Mouse (Mus musculus) heart, embryonic 11.5 days (tissue): ENCODE measurements at regions not wholly inside any gene's neighbourhood (a gene's known extent, or its start where the extent isn't known, plus 50 kb on each side); places are given as distances from the start of the nearest gene placed in this dataset.

Experiments
- ATAC-seq: fragments of 200-750 bp; cut with Nextera tagmentation; replicated peaks from 2 replicates; pipeline ENCODE4 v1.8.0; 2017; ENCODE audit warnings: moderate library complexity; ENCODE audit not compliant: insufficient number of reproducible peaks, low FRiP score, low TSS enrichment
- H3K27ac ChIP-seq: fragments of 300-500 bp; sonication (generic); 2 replicates; pipeline ENCODE4 v1.5.1; 2014; ENCODE audit warnings: mild to moderate bottlenecking, low read depth, low read length
- H3K27me3 ChIP-seq: fragments of 300-500 bp; sonication (generic); 2 replicates; pipeline ENCODE4 v1.6.1; 2014; ENCODE audit warnings: mild to moderate bottlenecking, low read length, mixed read lengths; ENCODE audit not compliant: control insufficient read depth, insufficient read depth
- H3K36me3 ChIP-seq: fragments of 300-500 bp; sonication (generic); 2 replicates; pipeline ENCODE4 v1.6.1; 2014; ENCODE audit warnings: mild to moderate bottlenecking, low read length, moderate library complexity, mixed read lengths; ENCODE audit not compliant: control insufficient read depth, insufficient read depth
- H3K4me1 ChIP-seq: fragments of 300-500 bp; sonication (generic); 2 replicates; pipeline ENCODE4 v1.6.1; 2014; ENCODE audit warnings: low read length; ENCODE audit not compliant: control insufficient read depth, insufficient read depth
- H3K4me2 ChIP-seq: fragments of 300-500 bp; sonication (generic); 2 replicates; pipeline ENCODE4 v1.6.1; 2014; ENCODE audit warnings: mild to moderate bottlenecking, moderate library complexity
- H3K4me3 ChIP-seq: fragments of 300-500 bp; sonication (generic); 2 replicates; pipeline ENCODE4 v1.5.1; 2014; ENCODE audit warnings: low read depth, low read length
- H3K9ac ChIP-seq: fragments of 300-500 bp; sonication (generic); 2 replicates; pipeline ENCODE4 v1.6.1; 2014; ENCODE audit warnings: mild to moderate bottlenecking, low read depth, low read length, moderate library complexity
- H3K9me3 ChIP-seq: fragments of 300-500 bp; sonication (generic); replicated peaks from 2 replicates; pipeline ENCODE4 v1.6.1; 2016; ENCODE audit warnings: low read length; ENCODE audit not compliant: control insufficient read depth
- WGBS: fragments of 180-500 bp; shearing (Covaris S2); extraction: QIAGEN DNeasy Blood & Tissue Kit; methylation state at CpG from one replicate; pipeline ENCODE4 v1.1.7; 2014; ENCODE audit not compliant: insufficient replicate concordance; 5-methylcytosine and 5-hydroxymethylcytosine counted together

GRCm38 (mm10) chr9:26476341-26476740 is 257.2 kb upstream of the B3gat1 start:
- H3K4me1 ChIP-seq, result no peaks in the 10 kb centered on the region
- no peak overlapping the region for H3K9ac ChIP-seq
- H3K27me3 ChIP-seq, result no peaks in the 10 kb centered on the region
- H3K27ac ChIP-seq, result no peak overlapping the region
- no peaks in the 10 kb centered on the region for H3K9me3 ChIP-seq
- H3K4me3 ChIP-seq, result no peak overlapping the region
- no peak for ATAC-seq
- H3K4me2 ChIP-seq, result no peak overlapping the region
- 84% methylated on average over 3 of the region's 3 CpGs for WGBS
- H3K36me3 ChIP-seq, result no peaks in the 10 kb centered on the region

GRCm38 (mm10) chr9:26480881-26481280 is 252.6 kb upstream of the B3gat1 start:
- WGBS, result 81% methylated on average over 8 of the region's 8 CpGs
- Histone ChIP-seq H3K4me2 (no peak overlapping the region), H3K27me3 (no peaks in the 10 kb centered on the region), H3K9me3 (no peaks in the 10 kb centered on the region), H3K27ac (no peak overlapping the region), H3K9ac (no peak overlapping the region), H3K36me3 (no peaks in the 10 kb centered on the region), H3K4me3 (no peak overlapping the region), H3K4me1 (no peaks in the 10 kb centered on the region)
- no peak for ATAC-seq

- Histone ChIP-seq H3K4me2 (no peak overlapping the region), H3K27me3 (no peaks in the 10 kb centered on the region), H3K9ac (no peak overlapping the region), H3K36me3 (no peaks in the 10 kb centered on the region), H3K27ac (no peak overlapping the region), H3K9me3 (no peaks in the 10 kb centered on the region), H3K4me1 (no peaks in the 10 kb centered on the region), H3K4me3 (no peak overlapping the region)
- ATAC-seq, result no peak
Measured at GRCm38 (mm10) chr9:26481890-26482289, 251.6 kb upstream of the B3gat1 start.

- H3K36me3 ChIP-seq, result no peaks in the 10 kb centered on the region
- no peak overlapping the region for H3K9ac ChIP-seq
- ATAC-seq, result no peak
- no peaks in the 10 kb centered on the region for H3K9me3 ChIP-seq
- H3K4me1 ChIP-seq, result no peaks in the 10 kb centered on the region
- no peak overlapping the region for H3K4me3 ChIP-seq
- whole genome bisulfite sequencing, result 68% methylated on average over 2 of the region's 2 CpGs
- H3K27me3 ChIP-seq, result no peaks in the 10 kb centered on the region
- H3K4me2 ChIP-seq, result no peak overlapping the region
- no peak overlapping the region for H3K27ac ChIP-seq
Measured at GRCm38 (mm10) chr9:26493740-26494139, 239.8 kb upstream of the B3gat1 start.

- Histone ChIP-seq H3K4me1 (no peaks in the 10 kb centered on the region), H3K4me2 (no peak overlapping the region), H3K9ac (no peak overlapping the region), H3K27me3 (no peaks in the 10 kb centered on the region), H3K36me3 (no peaks in the 10 kb centered on the region), H3K4me3 (no peak overlapping the region), H3K27ac (no peak overlapping the region), H3K9me3 (no peaks in the 10 kb centered on the region)
- 56% methylated on average over 1 of the region's 1 CpGs for WGBS
- ATAC-seq, result no peak
Measured at GRCm38 (mm10) chr9:26502027-26502426, 231.5 kb upstream of the B3gat1 start.

GRCm38 (mm10) chr9:26505941-26506340 is 227.6 kb upstream of the B3gat1 start:
- Histone ChIP-seq H3K4me3 (no peak overlapping the region), H3K4me2 (no peak overlapping the region), H3K36me3 (no peaks in the 10 kb centered on the region), H3K27me3 (no peaks in the 10 kb centered on the region), H3K9ac (no peak overlapping the region), H3K27ac (no peak overlapping the region), H3K9me3 (no peaks in the 10 kb centered on the region), H3K4me1 (no peaks in the 10 kb centered on the region)
- WGBS, result 83% methylated on average over 2 of the region's 2 CpGs
- ATAC-seq, result no peak

GRCm38 (mm10) chr9:26518651-26519050 is 214.9 kb upstream of the B3gat1 start:
- Histone ChIP-seq H3K9me3 (no peaks in the 10 kb centered on the region), H3K36me3 (no peaks in the 10 kb centered on the region), H3K4me3 (no peak overlapping the region), H3K4me2 (no peak overlapping the region), H3K27me3 (no peaks in the 10 kb centered on the region), H3K4me1 (no peaks in the 10 kb centered on the region), H3K27ac (no peak overlapping the region), H3K9ac (no peak overlapping the region)
- 63% methylated on average over 2 of the region's 2 CpGs for WGBS
- ATAC-seq, result no peak

- Histone ChIP-seq H3K9ac (no peak overlapping the region), H3K36me3 (no peaks in the 10 kb centered on the region), H3K4me3 (no peak overlapping the region), H3K4me1 (no peaks in the 10 kb centered on the region), H3K9me3 (no peaks in the 10 kb centered on the region), H3K27me3 (no peaks in the 10 kb centered on the region), H3K4me2 (no peak overlapping the region), H3K27ac (no peak overlapping the region)
- WGBS, result 50% methylated on average over 5 of the region's 5 CpGs
- no peak for ATAC-seq
Measured at GRCm38 (mm10) chr9:26519581-26520501, 213.7 kb upstream of the B3gat1 start.

GRCm38 (mm10) chr9:26524089-26524488 is 209.4 kb upstream of the B3gat1 start:
- no peak overlapping the region for H3K9ac ChIP-seq
- H3K9me3 ChIP-seq, result no peaks in the 10 kb centered on the region
- ATAC-seq, result no peak
- no peak overlapping the region for H3K27ac ChIP-seq
- no peak overlapping the region for H3K4me2 ChIP-seq
- H3K36me3 ChIP-seq, result no peaks in the 10 kb centered on the region
- no peaks in the 10 kb centered on the region for H3K4me1 ChIP-seq
- H3K27me3 ChIP-seq, result no peaks in the 10 kb centered on the region
- WGBS, result 40% methylated on average over 1 of the region's 1 CpGs
- no peak overlapping the region for H3K4me3 ChIP-seq
